Mouse (Mus musculus) stomach, embryonic 15.5 days (tissue): Measurements from ENCODE around the gene Limk2. TPM values are rescaled to one million over a fixed set of nuclear protein-coding genes. Genes with fewer than 3 reads are reported as not detected.
A peak's percentile ranks its signal among the peaks of the same experiment; 100 is the strongest.

Source experiments
- ATAC-seq: fragments of 200-750 bp; cut with Nextera tagmentation; 2 replicates; pipeline ENCODE4 v1.8.0; 2017; ENCODE audit warnings: low read depth, moderate number of reproducible peaks, moderate TSS enrichment; ENCODE audit not compliant: insufficient read depth, low FRiP score
- H3K27ac ChIP-seq: fragments of 300-500 bp; sonication (generic); 2 replicates; pipeline ENCODE4 v1.5.1; 2015; ENCODE audit warnings: mild to moderate bottlenecking, inconsistent platforms
- H3K27me3 ChIP-seq: fragments of 300-500 bp; sonication (generic); replicated peaks from 2 replicates; pipeline ENCODE4 v1.6.1; 2015; ENCODE audit warnings: inconsistent platforms
- H3K36me3 ChIP-seq: fragments of 300-500 bp; sonication (generic); 2 replicates; pipeline ENCODE4 v1.6.1; 2015; ENCODE audit warnings: inconsistent platforms
- H3K4me1 ChIP-seq: fragments of 300-500 bp; sonication (generic); 2 replicates; pipeline ENCODE4 v1.6.1; 2015; ENCODE audit warnings: inconsistent platforms
- H3K4me2 ChIP-seq: fragments of 300-500 bp; sonication (generic); 2 replicates; pipeline ENCODE4 v1.6.1; 2015; ENCODE audit warnings: mild to moderate bottlenecking, inconsistent platforms
- H3K4me3 ChIP-seq: fragments of 300-500 bp; sonication (generic); replicated peaks from 2 replicates; pipeline ENCODE4 v1.5.1; 2015; ENCODE audit warnings: inconsistent platforms
- H3K9ac ChIP-seq: fragments of 300-500 bp; sonication (generic); 2 replicates; pipeline ENCODE4 v1.6.1; 2015; ENCODE audit warnings: inconsistent platforms
- H3K9me3 ChIP-seq: fragments of 300-500 bp; sonication (generic); 2 replicates; pipeline ENCODE4 v1.6.1; 2016; ENCODE audit warnings: inconsistent platforms
- WGBS: fragments of 180-500 bp; shearing (Covaris S2); methylation state at CpG from one replicate; pipeline ENCODE4 v1.1.7; 2015; 5-methylcytosine and 5-hydroxymethylcytosine counted together
- polyA plus RNA-seq: library from polyadenylated mRNA; unstranded; fragments of >200 nt; fragmentation: Nextera tagmentation; extraction: Ambion mirVana; gene quantifications from 2 replicates; pipeline ENCODE4 v1.2.1, GENCODE M21; 2015

The Limk2 gene
- polyA plus RNA-seq, 1 experiment from 2014 or later: 75.9 TPM

- ATAC-seq: no peak
- no peaks in the 10 kb centered on the region for H3K27me3 ChIP-seq
Observed at GRCm38 (mm10) chr11:3408131-3408996, 625 bp downstream of the Limk2 start.

GRCm38 (mm10) chr11:3404287-3405047 is 4.5 kb downstream of the Limk2 start:
- H3K4me3 ChIP-seq: no peak overlapping the region
- no peak overlapping the region for H3K9ac ChIP-seq
- H3K27me3 ChIP-seq: no peaks in the 10 kb centered on the region
- ATAC-seq: no peak
- no peaks in the 10 kb centered on the region for H3K9me3 ChIP-seq
- H3K4me1 ChIP-seq: peaks cover 12% of the 10 kb centered on the region
- no peak overlapping the region for H3K4me2 ChIP-seq
- H3K36me3 ChIP-seq: no peaks in the 10 kb centered on the region
- WGBS: 76% methylated on average over 7 of the region's 7 CpGs
- no peak overlapping the region for H3K27ac ChIP-seq

More at GRCm38 (mm10) chr11:3408131-3408996, 625 bp downstream of the Limk2 start:
- H3K9ac ChIP-seq: peak overlapping the region; percentile 64
- H3K4me2 ChIP-seq: peak overlapping the region; percentile 67
- 4% methylated on average over 34 of the region's 34 CpGs for WGBS
- H3K36me3 ChIP-seq: no peaks in the 10 kb centered on the region
- H3K4me3 ChIP-seq: peak overlapping the region; percentile 72
- H3K27ac ChIP-seq: peak overlapping the region; percentile 79
- no peaks in the 10 kb centered on the region for H3K9me3 ChIP-seq
- peaks cover 14% of the 10 kb centered on the region for H3K4me1 ChIP-seq

GRCm38 (mm10) chr11:3403024-3403423 is 6.0 kb downstream of the Limk2 start:
- H3K9ac ChIP-seq: no peak overlapping the region
- no peak overlapping the region for H3K4me3 ChIP-seq
- H3K4me2 ChIP-seq: no peak overlapping the region
- no peaks in the 10 kb centered on the region for H3K36me3 ChIP-seq
- no peaks in the 10 kb centered on the region for H3K9me3 ChIP-seq
- no peaks in the 10 kb centered on the region for H3K27me3 ChIP-seq
- H3K4me1 ChIP-seq: peaks cover 5% of the 10 kb centered on the region
- H3K27ac ChIP-seq: no peak overlapping the region
- WGBS: 74% methylated on average over 3 of the region's 3 CpGs
- ATAC-seq: peak; percentile 64; the same call in 1 of the 2 replicates

- H3K36me3 ChIP-seq: no peaks in the 10 kb centered on the region
- H3K27me3 ChIP-seq: no peaks in the 10 kb centered on the region
- H3K4me2 ChIP-seq: no peak overlapping the region
- H3K4me3 ChIP-seq: no peak overlapping the region
- no peaks in the 10 kb centered on the region for H3K9me3 ChIP-seq
- 52% methylated on average over 1 of the region's 1 CpGs for WGBS
- peaks cover 4% of the 10 kb centered on the region; the same call in 1 of the 2 replicates for H3K4me1 ChIP-seq
- no peak overlapping the region for H3K9ac ChIP-seq
- peak; percentile 75 for ATAC-seq
- peak overlapping the region; percentile 67 for H3K27ac ChIP-seq
Observed at GRCm38 (mm10) chr11:3398318-3398717, 10.7 kb downstream of the Limk2 start.

GRCm38 (mm10) chr11:3396562-3396961 is 12.4 kb downstream of the Limk2 start:
- Histone ChIP-seq H3K36me3 (no peaks in the 10 kb centered on the region), H3K9ac (no peak overlapping the region), H3K4me3 (no peak overlapping the region), H3K9me3 (no peaks in the 10 kb centered on the region), H3K4me2 (no peak overlapping the region), H3K27ac (no peak overlapping the region), H3K4me1 (peaks cover 8% of the 10 kb centered on the region; the same call in 1 of the 2 replicates), H3K27me3 (no peaks in the 10 kb centered on the region)
- ATAC-seq: no peak
- WGBS: 78% methylated on average over 8 of the region's 8 CpGs

- H3K9me3 ChIP-seq: no peaks in the 10 kb centered on the region
- H3K4me3 ChIP-seq: no peak overlapping the region
- H3K9ac ChIP-seq: no peak overlapping the region
- H3K27me3 ChIP-seq: no peaks in the 10 kb centered on the region
- peaks cover 8% of the 10 kb centered on the region; the same call in 1 of the 2 replicates for H3K4me1 ChIP-seq
- H3K36me3 ChIP-seq: no peaks in the 10 kb centered on the region
- H3K27ac ChIP-seq: no peak overlapping the region
- 79% methylated on average over 3 of the region's 3 CpGs for WGBS
- H3K4me2 ChIP-seq: no peak overlapping the region
- ATAC-seq: no peak
Observed at GRCm38 (mm10) chr11:3396091-3396490, 12.9 kb downstream of the Limk2 start.

- no peak overlapping the region for H3K4me2 ChIP-seq
- H3K27ac ChIP-seq: no peak overlapping the region
- no peaks in the 10 kb centered on the region for H3K36me3 ChIP-seq
- H3K9me3 ChIP-seq: no peaks in the 10 kb centered on the region
- ATAC-seq: no peak
- no peak overlapping the region for H3K4me3 ChIP-seq
- H3K9ac ChIP-seq: no peak overlapping the region
- WGBS: 76% methylated on average over 5 of the region's 5 CpGs
- H3K27me3 ChIP-seq: no peaks in the 10 kb centered on the region
- H3K4me1 ChIP-seq: peaks cover 8% of the 10 kb centered on the region; the same call in 1 of the 2 replicates
Observed at GRCm38 (mm10) chr11:3394520-3394919, 14.5 kb downstream of the Limk2 start.

- no peaks in the 10 kb centered on the region for H3K36me3 ChIP-seq
- H3K27ac ChIP-seq: peak overlapping the region; percentile 16; the same call in 1 of the 2 replicates
- H3K4me2 ChIP-seq: no peak overlapping the region
- H3K27me3 ChIP-seq: no peaks in the 10 kb centered on the region
- no peak overlapping the region for H3K4me3 ChIP-seq
- H3K9ac ChIP-seq: no peak overlapping the region
- no peak for ATAC-seq
- H3K4me1 ChIP-seq: peaks cover 6% of the 10 kb centered on the region; the same call in 1 of the 2 replicates
- no peaks in the 10 kb centered on the region for H3K9me3 ChIP-seq
- WGBS: 66% methylated on average over 8 of the region's 8 CpGs
Observed at GRCm38 (mm10) chr11:3392526-3392925, 16.5 kb downstream of the Limk2 start.

- peaks cover 9% of the 10 kb centered on the region for H3K4me1 ChIP-seq
- H3K9me3 ChIP-seq: no peaks in the 10 kb centered on the region
- no peak overlapping the region for H3K4me3 ChIP-seq
- H3K9ac ChIP-seq: no peak overlapping the region
- no peak for ATAC-seq
- no peaks in the 10 kb centered on the region for H3K27me3 ChIP-seq
- peak overlapping the region; percentile 10; the same call in 1 of the 2 replicates for H3K27ac ChIP-seq
- H3K36me3 ChIP-seq: no peaks in the 10 kb centered on the region
- no peak overlapping the region for H3K4me2 ChIP-seq
- WGBS: 71% methylated on average over 5 of the region's 5 CpGs
Observed at GRCm38 (mm10) chr11:3390789-3391188, 18.2 kb downstream of the Limk2 start.

GRCm38 (mm10) chr11:3389996-3390395 is 19.0 kb downstream of the Limk2 start:
- H3K36me3 ChIP-seq: peaks cover 4% of the 10 kb centered on the region; the same call in 1 of the 2 replicates
- ATAC-seq: no peak

GRCm38 (mm10) chr11:3387482-3388196 is 21.4 kb downstream of the Limk2 start:
- no peaks in the 10 kb centered on the region for H3K9me3 ChIP-seq
- H3K27ac ChIP-seq: 0 out of 2 replicates have a peak overlapping the region, but pooled peaks have one; percentile 48
- H3K4me1 ChIP-seq: peaks cover 8% of the 10 kb centered on the region
- no peak overlapping the region for H3K4me3 ChIP-seq
- 69% methylated on average over 6 of the region's 6 CpGs for whole genome bisulfite sequencing
- H3K36me3 ChIP-seq: peaks cover 9% of the 10 kb centered on the region; the same call in 1 of the 2 replicates
- peak; percentile 53; the same call in 1 of the 2 replicates for ATAC-seq
- no peak overlapping the region for H3K9ac ChIP-seq
- no peaks in the 10 kb centered on the region for H3K27me3 ChIP-seq
- no peak overlapping the region for H3K4me2 ChIP-seq

More at GRCm38 (mm10) chr11:3389996-3390395, 19.0 kb downstream of the Limk2 start:
- no peak overlapping the region for H3K4me3 ChIP-seq
- no peaks in the 10 kb centered on the region for H3K27me3 ChIP-seq
- H3K4me2 ChIP-seq: no peak overlapping the region
- H3K27ac ChIP-seq: no peak overlapping the region; the same call in 1 of the 2 replicates
- no peaks in the 10 kb centered on the region for H3K9me3 ChIP-seq
- WGBS: 69% methylated on average over 5 of the region's 5 CpGs
- peaks cover 9% of the 10 kb centered on the region for H3K4me1 ChIP-seq
- no peak overlapping the region for H3K9ac ChIP-seq
